Mouse (Mus musculus) inflammation-experienced regulatory T-cells (primary cell): Measurements from ENCODE around the gene Fbxo17. TPM values are rescaled to one million over a fixed set of nuclear protein-coding genes. Genes with fewer than 3 reads are reported as not detected.

ENCODE experiments used
- polyA plus RNA-seq, 2 experiments: library from polyadenylated mRNA; unstranded; fragments of 100-300 nt; shearing (Covaris generic); gene quantifications; one replicate each; pipeline ENCODE4 v1.2.1; 2017

Gene Fbxo17
- 10 to 100 TPM; 16.2 to 19.2 TPM for polyA plus RNA-seq

GRCm38 (mm10) chr7:28716590-28717281, at the start of gene Fbxo17:
TSS of gene Fbxo17 (plus strand) at chr7:28716804.

GRCm38 (mm10) chr7:28692545-28693320, 23.9 kb upstream of the Fbxo17 start, which contains the start of gene Fbxo27:
TSS of gene Fbxo27 (plus strand) at chr7:28692849.

DNA sequence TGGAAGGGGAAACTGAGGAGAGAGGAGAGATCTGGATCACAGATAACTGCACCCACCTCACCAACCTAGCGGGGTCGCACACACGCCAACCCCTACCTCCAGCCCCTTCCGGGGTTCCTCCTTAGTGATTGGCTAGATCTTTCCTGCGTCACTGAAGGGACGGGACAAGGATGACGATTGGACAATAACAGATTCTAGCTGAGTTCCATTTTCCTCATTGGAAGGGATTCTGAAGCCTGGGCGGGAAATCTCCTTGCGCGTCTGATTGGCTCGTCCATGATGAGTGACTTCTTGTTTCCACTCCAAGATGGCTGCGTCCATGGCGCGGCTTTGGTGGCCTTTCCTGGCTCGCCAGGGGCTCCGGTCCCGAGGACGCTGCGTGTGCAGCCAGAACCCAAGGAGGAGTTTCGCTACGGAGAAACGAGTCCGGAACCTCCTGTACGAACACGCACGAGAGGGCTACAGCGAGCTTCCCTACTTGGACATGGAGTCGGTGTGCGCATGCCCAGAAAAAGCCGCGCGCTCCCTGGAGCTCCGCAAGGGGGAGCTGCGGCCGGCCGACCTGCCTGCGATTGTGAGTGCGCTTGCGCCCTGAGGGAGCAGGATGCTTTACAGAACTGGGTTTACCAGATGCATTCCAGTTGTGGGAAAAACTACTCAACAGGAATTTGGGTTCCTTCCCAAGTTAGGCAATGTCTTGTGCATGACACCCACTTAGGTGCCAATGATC, 25.3 kb downstream of the Fbxo17 start, which contains the start of the genes Mrps12 and Sars2:
TSS of gene Mrps12 (minus strand) at position 112 of the 730 bp plus-strand sequence.
TSS of gene Sars2 (plus strand) at position 284 of the 730 bp plus-strand sequence.

DNA sequence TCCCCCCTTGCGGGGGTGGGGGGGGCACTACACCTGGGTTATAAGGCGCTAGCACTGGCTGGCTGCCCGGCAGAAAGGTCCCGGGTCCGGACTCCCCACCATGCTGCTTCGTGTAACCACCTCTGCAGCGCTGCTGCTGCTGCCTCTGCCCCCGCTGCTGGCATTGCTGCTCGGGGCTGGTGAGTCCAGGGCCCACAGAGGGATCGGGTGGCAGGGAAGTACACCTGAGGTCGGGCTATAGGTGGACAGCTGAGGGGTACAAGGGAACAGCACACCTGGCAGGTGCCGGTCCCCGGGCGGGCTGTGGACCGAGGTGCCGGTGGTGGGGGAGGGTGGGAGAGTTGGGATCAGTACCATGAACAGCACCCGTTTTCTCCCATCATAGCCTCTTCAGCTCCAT, 39.5 kb downstream of the Fbxo17 start, which contains the start of gene Ccer2:
TSS of gene Ccer2 (plus strand) at position 96 of the 400 bp plus-strand sequence.

GRCm38 (mm10) chr7:28766173-28766879, 49.7 kb downstream of the Fbxo17 start, which contains the start of gene Sirt2:
TSS of gene Sirt2 (plus strand) at chr7:28766735.

DNA sequence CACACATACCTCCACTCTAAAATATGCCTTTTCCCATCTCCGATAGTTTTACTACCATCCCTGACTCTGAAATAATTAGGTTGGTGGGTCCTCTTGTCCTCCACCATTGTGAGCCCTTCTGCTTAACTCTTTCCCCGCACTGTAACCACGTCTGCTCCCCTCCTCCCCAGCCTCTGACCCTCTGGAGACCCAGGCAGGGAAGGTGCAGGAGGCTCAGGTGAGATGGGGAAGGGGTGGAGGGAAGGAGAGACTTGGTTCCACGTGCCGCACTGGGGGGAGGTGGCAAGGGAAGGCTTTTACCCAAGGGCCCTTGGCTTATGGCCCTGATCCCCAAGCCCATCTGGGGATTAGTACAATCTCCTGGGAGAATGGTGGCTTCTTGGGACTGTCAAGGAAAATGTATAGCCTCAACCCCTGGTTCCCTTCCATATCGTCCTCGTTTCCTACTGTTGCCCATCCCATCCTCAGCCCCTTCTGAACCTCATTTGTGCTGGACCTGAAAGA, 50.9 kb downstream of the Fbxo17 start, which contains the start of gene Nfkbib:
TSS of gene Nfkbib (minus strand) at position 51 of the 504 bp plus-strand sequence.

Other genes with a start within 250 kb of the Fbxo17 start
- gene Ifnl2, start 206.3 kb upstream of the Fbxo17 start, polyA plus RNA-seq, result under 1 TPM in 1 of 2 experiments, not detected in 1; 0.48 TPM
- gene Ifnl3, start 194.0 kb upstream of the Fbxo17 start, polyA plus RNA-seq, result under 1 TPM in 1 of 2 experiments, not detected in 1; 0.60 TPM
- gene Sycn, start 175.9 kb upstream of the Fbxo17 start, polyA plus RNA-seq, result not detected
- gene Nccrp1, start 169.6 kb upstream of the Fbxo17 start, polyA plus RNA-seq, result not detected
- 10 to 100 TPM; 23.9 to 30.0 TPM for gene Samd4b, start 118.7 kb upstream of the Fbxo17 start, polyA plus RNA-seq
- gene Pak4, start 118.6 kb upstream of the Fbxo17 start, polyA plus RNA-seq, result 1 to 10 TPM; 6.3 to 8.7 TPM
- under 1 TPM in 1 of 2 experiments, not detected in 1; 0.28 TPM for gene Acp7, start 85.5 kb upstream of the Fbxo17 start, polyA plus RNA-seq
- gene Fbxo27, start 24.0 kb upstream of the Fbxo17 start, polyA plus RNA-seq, result 10 to 100 TPM in 1 of 2 experiments, 1 to 10 TPM in 1; 3.2 to 15.0 TPM
- gene Mrps12, start 25.0 kb downstream of the Fbxo17 start, polyA plus RNA-seq, result 10 to 100 TPM; 78.0 to 82.9 TPM
- gene Sars2, start 25.2 kb downstream of the Fbxo17 start, polyA plus RNA-seq, result 10 to 100 TPM; 17.3 to 28.8 TPM
- not detected for gene Ccer2, start 39.4 kb downstream of the Fbxo17 start, polyA plus RNA-seq
- gene Sirt2, start 49.9 kb downstream of the Fbxo17 start, polyA plus RNA-seq, result 10 to 100 TPM; 86.5 to 91.3 TPM
- gene Nfkbib, start 50.7 kb downstream of the Fbxo17 start, polyA plus RNA-seq, result 10 to 100 TPM; 89.5 to 96.2 TPM
- 100 to 1,000 TPM; 273 to 344 TPM for gene Rinl, start 72.2 kb downstream of the Fbxo17 start, polyA plus RNA-seq
- 100 to 1,000 TPM; 235 to 257 TPM for gene Hnrnpl, start 91.7 kb downstream of the Fbxo17 start, polyA plus RNA-seq
- gene Ech1, start 108.4 kb downstream of the Fbxo17 start, polyA plus RNA-seq, result 100 to 1,000 TPM; 196 to 213 TPM
- 10 to 100 TPM; 21.0 to 34.8 TPM for gene Lgals4, start 117.0 kb downstream of the Fbxo17 start, polyA plus RNA-seq
- gene Lgals7, start 147.0 kb downstream of the Fbxo17 start, polyA plus RNA-seq, result 1 to 10 TPM; 1.7 to 9.7 TPM
- gene Capn12, start 164.6 kb downstream of the Fbxo17 start, polyA plus RNA-seq, result under 1 TPM; 0.11 to 0.15 TPM
- 100 to 1,000 TPM; 248 to 281 TPM for gene Actn4, start 245.5 kb downstream of the Fbxo17 start, polyA plus RNA-seq